Mouse (Mus musculus) erythroblast, embryonic 14.5 days (primary cell): ENCODE data around the gene Arhgdig. TPM values are rescaled to one million over a fixed set of nuclear protein-coding genes. Genes with fewer than 3 reads are reported as not detected.

ENCODE experiments used
- H3K27me3 ChIP-seq: 2 replicates; pipeline ENCODE4 v1.6.1; 2012; ENCODE audit warnings: inconsistent platforms; ENCODE audit not compliant: control insufficient read depth
- H3K36me3 ChIP-seq: 2 replicates; pipeline ENCODE4 v1.6.1; 2012; ENCODE audit warnings: mild to moderate bottlenecking, inconsistent platforms; ENCODE audit not compliant: control insufficient read depth
- H3K4me1 ChIP-seq: 2 replicates; pipeline ENCODE4 v1.6.1; 2012; ENCODE audit warnings: inconsistent platforms; ENCODE audit not compliant: control insufficient read depth
- H3K4me3 ChIP-seq: replicated peaks from 2 replicates; pipeline ENCODE3; 2012; ENCODE audit warnings: moderate library complexity, mild to moderate bottlenecking, inconsistent platforms
- H3K9me3 ChIP-seq: 2 replicates; pipeline ENCODE4 v1.6.1; 2012; ENCODE audit warnings: low read length, inconsistent platforms, mixed read lengths; ENCODE audit not compliant: control insufficient read depth
- GATA1 ChIP-seq: IDR thresholded peaks from 2 replicates; pipeline ENCODE4 v1.6.1; 2012; ENCODE audit warnings: low read length, inconsistent platforms, mixed read lengths
- TAL1 ChIP-seq: IDR thresholded peaks from 3 replicates; pipeline ENCODE4 v1.6.1; 2012; ENCODE audit warnings: low read length, inconsistent platforms, mixed read lengths
- polyA plus RNA-seq: library from polyadenylated mRNA; stranded (reverse); fragments of >175 nt; gene quantifications from 2 replicates; pipeline ENCODE4 v1.2.3, GENCODE M21; 2012

Gene Arhgdig
- polyA plus RNA-seq, result 4.3 and 5.1 TPM in 2 replicates

DNA sequence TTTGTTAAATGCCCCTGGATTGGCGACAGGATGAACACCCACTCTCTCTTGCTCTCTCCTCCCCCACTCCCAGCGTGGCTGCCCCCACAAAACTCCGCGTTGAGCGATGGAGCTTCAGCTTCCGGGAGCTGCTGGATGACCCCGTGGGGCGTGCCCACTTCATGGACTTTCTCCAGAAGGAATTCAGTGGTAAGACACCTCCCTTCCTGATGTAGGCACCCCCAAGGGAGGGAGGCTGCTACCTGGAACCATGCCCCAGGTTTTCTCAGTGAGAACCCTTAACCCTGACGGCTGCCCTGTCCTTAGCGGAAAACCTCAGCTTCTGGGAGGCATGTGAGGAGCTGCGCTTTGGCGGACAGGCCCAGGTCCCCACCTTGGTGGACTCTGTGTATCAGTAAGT, at the start of gene Arhgdig:
Gene Arhgdig, minus strand, starts transcription at position 101 of the 400 bp plus-strand sequence.
- Histone ChIP-seq H3K36me3 (no peaks in the 10 kb centered on the region; the same call in 1 of the 2 replicates), H3K4me1 (peaks cover 23% of the 10 kb centered on the region), H3K4me3 (no peak within 1 kb of the TSS), H3K27me3 (peaks cover 43% of the 10 kb centered on the region), H3K9me3 (no peaks in the 10 kb centered on the region)
- TF ChIP-seq TAL1 (no peak), GATA1 (no peak)

DNA sequence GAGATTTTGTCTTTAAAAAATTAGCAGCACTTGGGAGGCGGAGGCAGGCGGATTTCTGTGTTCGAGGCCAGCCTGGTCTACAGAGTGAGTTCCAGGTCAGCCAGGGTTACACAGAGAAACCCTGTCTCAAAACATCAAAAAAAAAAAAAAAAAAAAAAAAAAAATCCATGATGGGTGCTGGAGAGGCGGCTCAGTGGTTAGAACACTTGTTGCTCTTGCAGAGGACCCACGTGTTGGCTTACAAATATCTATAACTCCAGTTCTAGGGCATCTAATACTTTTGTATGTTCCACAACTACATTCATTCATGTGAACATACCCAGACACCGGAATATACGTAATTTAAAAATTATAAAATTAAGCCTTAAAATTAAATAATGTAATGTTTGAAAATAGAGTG, 47.7 kb upstream of the Arhgdig start:
- Histone ChIP-seq H3K27me3 (no peaks in the 10 kb centered on the region), H3K9me3 (no peaks in the 10 kb centered on the region), H3K4me3 (no peak overlapping the region), H3K36me3 (peaks cover 55% of the 10 kb centered on the region), H3K4me1 (peaks cover 28% of the 10 kb centered on the region)
- no peak for TF ChIP-seq GATA1
- TF ChIP-seq TAL1, result no peak

DNA sequence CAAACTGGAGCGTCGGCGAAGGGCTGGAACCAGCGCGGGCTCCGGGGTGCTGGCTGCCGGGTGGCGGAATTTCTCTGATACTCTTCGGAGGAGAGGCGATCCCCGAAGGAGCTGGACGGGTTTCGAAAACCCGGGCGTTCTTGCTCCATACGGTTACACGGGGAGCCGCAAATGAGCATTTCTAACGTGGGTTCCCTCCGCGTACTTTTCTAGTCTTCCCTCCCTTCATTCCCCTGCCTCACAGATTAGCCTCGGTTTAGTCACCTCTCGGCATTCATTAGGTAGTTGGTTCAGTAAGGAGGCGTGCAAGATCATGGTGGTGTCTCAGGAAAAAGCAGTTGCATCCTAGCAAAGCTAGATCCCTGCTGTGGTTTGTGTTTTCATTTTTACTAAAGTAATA, 45.8 kb upstream of the Arhgdig start:
- TF ChIP-seq GATA1 (no peak), TAL1 (no peak)
- Histone ChIP-seq H3K4me1 (peaks cover 25% of the 10 kb centered on the region), H3K27me3 (no peaks in the 10 kb centered on the region), H3K9me3 (no peaks in the 10 kb centered on the region), H3K36me3 (peaks cover 37% of the 10 kb centered on the region), H3K4me3 (peak overlapping the region; percentile 89)

DNA sequence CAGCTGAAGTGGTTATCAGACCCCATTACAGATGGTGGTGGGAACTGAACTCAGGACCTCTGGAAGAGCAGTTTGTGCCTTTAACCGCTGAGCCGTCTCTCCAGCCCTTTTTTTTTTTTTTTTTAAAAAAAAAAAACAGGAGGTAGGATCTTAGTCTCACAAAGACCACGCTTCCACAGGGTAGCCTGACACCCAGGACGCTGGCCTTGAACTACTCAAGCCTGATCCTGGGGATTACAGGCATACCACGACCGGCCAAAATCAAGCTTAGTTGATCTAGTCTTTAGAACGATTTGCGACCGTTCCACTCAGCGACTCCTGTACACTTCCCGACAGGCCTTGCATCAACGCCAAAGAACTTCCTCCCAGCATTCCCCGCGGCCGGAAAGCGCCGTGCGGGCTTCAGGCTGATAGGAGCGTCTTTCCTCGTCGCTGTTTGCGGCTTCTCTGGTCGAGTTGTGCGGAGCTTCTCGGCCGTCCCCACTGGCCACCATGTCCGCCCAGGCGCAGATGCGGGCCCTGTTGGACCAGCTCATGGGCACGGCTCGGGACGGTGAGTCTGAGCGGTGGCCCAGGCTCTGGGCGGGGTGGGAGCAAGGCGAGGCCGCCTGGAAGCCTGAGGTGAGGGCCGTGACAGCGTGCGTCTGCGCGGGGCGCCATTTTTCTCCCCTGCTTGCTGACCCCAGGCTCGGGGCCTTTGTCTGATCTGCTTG, 45.1 kb upstream of the Arhgdig start, which contains the start of gene Luc7l:
Gene Luc7l, plus strand, starts transcription at position 358 of the 713 bp plus-strand sequence.
- H3K4me1 ChIP-seq, result peaks cover 25% of the 10 kb centered on the region
- TF ChIP-seq GATA1 (no peak), TAL1 (no peak)

DNA sequence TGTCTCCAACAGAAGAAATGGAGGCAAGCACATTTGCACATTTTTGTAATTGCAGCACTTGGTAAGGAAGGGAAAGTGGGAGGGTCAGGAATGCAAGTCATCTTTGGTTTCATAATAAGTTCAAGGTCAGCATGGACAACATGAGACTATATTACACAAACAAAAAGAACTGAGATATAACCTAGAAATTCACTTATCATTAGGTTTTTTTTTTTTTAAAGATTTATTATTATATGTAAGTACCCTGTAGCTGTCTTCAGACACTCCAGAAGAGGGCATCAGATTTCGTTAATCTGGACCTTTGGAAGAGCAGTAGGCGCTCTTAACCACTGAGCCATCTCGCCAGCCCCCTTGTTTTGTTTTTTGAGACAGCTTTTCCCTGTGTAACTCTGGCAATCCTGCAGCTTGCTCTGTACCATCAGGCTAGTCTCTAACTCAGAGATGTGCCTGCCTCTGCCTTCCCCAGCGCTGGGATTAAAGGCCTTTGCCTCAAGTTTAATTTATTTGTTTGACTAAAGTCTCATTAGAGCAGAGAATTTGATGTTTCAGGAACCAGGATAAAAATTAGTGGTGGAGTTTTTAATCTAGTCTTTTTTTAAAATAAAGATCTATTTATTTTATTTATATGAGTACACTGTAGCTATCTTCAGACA, 44.4 kb upstream of the Arhgdig start:
- no peaks in the 10 kb centered on the region for H3K9me3 ChIP-seq
- H3K4me1 ChIP-seq, result peaks cover 25% of the 10 kb centered on the region
- TF ChIP-seq GATA1, result no peak
- TF ChIP-seq TAL1, result no peak
- peaks cover 23% of the 10 kb centered on the region for H3K36me3 ChIP-seq
- H3K27me3 ChIP-seq, result 0 out of 2 replicates have a peak, but pooled peaks cover 2% of the 10 kb centered on the region
- H3K4me3 ChIP-seq, result peak overlapping the region; percentile 89

More for the DNA sequence above, 45.1 kb upstream of the Arhgdig start, which contains the start of gene Luc7l:
- Histone ChIP-seq H3K9me3 (no peaks in the 10 kb centered on the region), H3K27me3 (0 out of 2 replicates have a peak, but pooled peaks cover 2% of the 10 kb centered on the region), H3K4me3 (peak within 1 kb of the TSS; percentile 89), H3K36me3 (peaks cover 30% of the 10 kb centered on the region)

DNA sequence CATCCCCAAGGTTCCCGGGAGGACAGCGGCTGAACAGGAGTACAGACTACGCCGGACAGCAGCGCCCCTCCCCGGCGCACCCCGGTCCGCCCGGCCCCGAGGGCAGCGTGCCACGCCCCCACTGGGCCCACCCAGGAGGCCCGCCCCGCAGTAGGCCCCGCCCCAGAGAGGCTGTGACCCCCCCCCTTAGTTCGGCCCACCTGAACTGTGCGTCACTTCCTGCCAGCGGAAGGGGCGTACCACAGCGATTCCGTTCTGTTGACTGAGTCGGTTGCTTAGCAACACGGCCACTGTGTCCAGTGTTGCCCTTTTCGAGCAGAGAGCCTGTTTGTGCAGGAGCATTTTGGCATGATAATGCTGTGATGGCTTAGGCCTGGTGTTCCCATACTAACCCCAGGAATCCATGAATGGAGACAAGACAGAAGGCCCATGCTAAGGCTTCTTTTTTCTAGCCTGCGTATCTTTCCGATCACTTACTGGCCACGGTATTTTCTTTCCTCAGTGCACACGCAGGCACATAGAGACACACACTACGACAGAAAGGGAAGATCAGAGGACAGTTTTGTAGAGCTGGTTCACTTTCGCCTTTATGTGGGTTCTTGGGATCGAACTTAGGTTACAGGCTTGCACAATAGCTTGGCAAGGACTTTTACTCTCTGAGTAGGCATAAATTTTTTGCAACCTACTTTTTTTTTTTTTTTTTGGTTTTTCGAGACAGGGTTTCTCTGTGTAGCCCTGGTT, 36.7 kb upstream of the Arhgdig start, which contains the start of gene Fam234a:
Gene Fam234a, minus strand, starts transcription at position 142 of the 741 bp plus-strand sequence.
- no peak for TF ChIP-seq TAL1
- no peak for TF ChIP-seq GATA1
- H3K4me1 ChIP-seq, result peaks cover 52% of the 10 kb centered on the region
- peak within 1 kb of the TSS; percentile 82 for H3K4me3 ChIP-seq
- 0 out of 2 replicates have a peak, but pooled peaks cover 2% of the 10 kb centered on the region for H3K27me3 ChIP-seq
- no peaks in the 10 kb centered on the region for H3K9me3 ChIP-seq
- no peaks in the 10 kb centered on the region for H3K36me3 ChIP-seq

DNA sequence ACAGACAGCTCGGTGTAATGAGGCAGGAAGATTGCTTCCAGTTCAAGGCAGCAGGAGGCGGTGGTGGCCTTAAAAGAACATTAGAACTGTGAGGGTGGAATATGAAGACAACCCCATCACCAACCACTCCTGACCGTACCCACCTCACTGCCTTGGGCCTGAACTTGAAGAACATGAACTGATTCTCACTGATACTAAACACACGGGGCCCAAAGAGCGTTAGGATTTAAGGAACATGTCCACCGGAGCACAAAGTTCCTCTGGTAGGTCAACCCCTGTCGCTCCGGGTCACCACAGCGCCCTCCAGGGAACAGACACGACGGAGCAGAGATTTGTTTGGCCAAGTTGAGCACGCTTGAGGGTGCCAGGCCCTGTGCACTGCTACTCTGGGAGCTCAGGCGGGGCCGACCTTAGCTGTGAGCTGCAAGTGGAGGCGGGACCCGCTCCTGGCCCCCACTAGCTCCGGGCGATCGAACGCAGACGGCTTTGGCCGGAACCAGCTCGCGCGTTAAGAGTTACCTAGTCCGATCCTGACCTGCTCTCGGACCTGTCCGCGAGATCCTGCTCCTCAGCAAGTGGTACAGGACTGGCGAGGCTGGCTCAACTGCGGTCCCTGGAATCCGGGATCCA, 36.0 kb upstream of the Arhgdig start:
- peak overlapping the region; percentile 82 for H3K4me3 ChIP-seq
- H3K36me3 ChIP-seq, result no peaks in the 10 kb centered on the region
- H3K4me1 ChIP-seq, result peaks cover 52% of the 10 kb centered on the region
- 0 out of 2 replicates have a peak, but pooled peaks cover 2% of the 10 kb centered on the region for H3K27me3 ChIP-seq
- TF ChIP-seq GATA1, result no peak
- TF ChIP-seq TAL1, result no peak
- H3K9me3 ChIP-seq, result no peaks in the 10 kb centered on the region

DNA sequence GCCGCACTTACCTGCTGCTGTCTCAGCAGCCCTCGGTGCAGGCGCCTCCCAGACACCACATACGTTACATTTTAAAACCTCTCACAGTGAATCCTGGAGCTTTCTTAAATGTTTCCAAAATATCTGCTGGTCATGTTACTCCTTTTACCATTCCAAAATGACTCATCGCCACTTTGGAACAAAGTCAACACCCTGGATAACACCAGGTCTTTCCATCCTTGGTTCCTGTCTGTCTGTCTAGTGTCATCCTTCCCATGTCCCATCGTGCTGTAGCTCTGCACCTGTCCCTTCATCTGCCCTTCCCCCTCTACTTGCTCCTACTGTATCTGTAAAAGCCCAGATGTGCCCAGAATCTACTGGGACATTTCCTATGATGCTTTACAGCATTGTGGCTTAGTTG, 33.4 kb upstream of the Arhgdig start:
- peaks cover 61% of the 10 kb centered on the region for H3K4me1 ChIP-seq
- TF ChIP-seq TAL1 (no peak), GATA1 (no peak)
- H3K4me3 ChIP-seq, result no peak overlapping the region
- H3K27me3 ChIP-seq, result no peaks in the 10 kb centered on the region
- H3K36me3 ChIP-seq, result no peaks in the 10 kb centered on the region
- no peaks in the 10 kb centered on the region for H3K9me3 ChIP-seq
